Mouse (Mus musculus): ENCODE data around the gene Stk17b.
"Not testable (repeated sequence)": the region's sequence is repeated elsewhere in the genome, so short reads cannot be mapped to it uniquely, and the experiment has no call there.

DNA sequence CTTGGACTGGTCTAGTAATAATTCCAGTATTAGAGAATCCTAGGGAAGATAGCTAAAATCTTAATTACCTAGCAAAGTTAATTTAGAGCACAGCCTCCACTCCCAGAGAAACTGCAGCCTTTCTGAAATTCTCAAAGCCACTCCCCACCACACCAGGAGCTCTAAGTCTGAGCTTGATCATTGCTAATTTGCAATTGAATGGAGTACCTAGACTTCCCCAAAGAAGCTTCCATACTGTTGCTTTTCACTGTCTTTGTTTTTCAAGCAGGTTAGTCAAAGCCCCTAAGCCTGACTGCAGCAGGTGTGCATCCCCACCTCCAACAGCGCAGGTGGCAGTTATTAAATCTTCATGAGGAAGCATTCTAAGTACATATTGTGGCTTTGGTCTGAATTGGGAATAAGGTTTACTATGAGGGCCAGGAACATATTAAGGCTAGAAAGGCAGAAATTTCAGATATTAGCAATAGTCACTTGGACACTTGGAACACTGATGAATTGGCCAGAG is 35.1 kb downstream of the Stk17b start:
- not testable (repeated sequence) for TF ChIP-seq CTCF (IDR thresholded peaks at IDR 0.05; ENCODE audit: low read depth, low read length); POLR2A (IDR thresholded peaks at IDR 0.05; ENCODE audit: extremely low read depth, insufficient read depth, low read length)
